Mouse (Mus musculus) right cerebral cortex, adult 2 months (tissue): ENCODE measurements around the gene Rsph3b.

ENCODE experiments used
- DNase-seq, 2 experiments: peaks; one replicate each; pipeline ENCODE4 v3.0.0; 2021 to 2022; ENCODE audit warnings: low spot score in 2 of 2

The Rsph3b gene

GRCm38 (mm10) chr17:6865580-6865979 is 82.9 kb downstream of the Rsph3b start:
- no peak for DNase-seq

DNA sequence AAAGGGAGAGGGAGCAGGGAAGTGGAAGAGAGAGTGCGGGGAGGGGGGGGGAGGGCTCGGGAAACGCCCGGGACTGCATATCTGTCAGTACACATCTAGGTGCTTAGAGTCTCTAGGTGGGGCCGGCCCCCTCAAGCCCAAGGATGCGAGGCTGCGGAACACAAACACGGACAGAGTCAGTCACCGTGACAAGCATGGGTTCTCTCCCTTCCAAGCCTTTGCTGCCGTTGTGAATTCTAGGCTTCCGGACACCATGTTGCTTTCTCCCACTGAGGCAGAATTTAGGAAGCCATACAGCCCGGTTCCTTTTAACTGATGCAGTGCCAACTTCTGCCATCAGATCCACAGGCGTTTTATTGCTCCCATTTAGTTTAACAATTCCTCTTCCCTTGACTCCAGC is 83.6 kb downstream of the Rsph3b start:
- DNase-seq: no peak

GRCm38 (mm10) chr17:6863521-6863920 is 85.0 kb downstream of the Rsph3b start:
- no peak for DNase-seq

DNA sequence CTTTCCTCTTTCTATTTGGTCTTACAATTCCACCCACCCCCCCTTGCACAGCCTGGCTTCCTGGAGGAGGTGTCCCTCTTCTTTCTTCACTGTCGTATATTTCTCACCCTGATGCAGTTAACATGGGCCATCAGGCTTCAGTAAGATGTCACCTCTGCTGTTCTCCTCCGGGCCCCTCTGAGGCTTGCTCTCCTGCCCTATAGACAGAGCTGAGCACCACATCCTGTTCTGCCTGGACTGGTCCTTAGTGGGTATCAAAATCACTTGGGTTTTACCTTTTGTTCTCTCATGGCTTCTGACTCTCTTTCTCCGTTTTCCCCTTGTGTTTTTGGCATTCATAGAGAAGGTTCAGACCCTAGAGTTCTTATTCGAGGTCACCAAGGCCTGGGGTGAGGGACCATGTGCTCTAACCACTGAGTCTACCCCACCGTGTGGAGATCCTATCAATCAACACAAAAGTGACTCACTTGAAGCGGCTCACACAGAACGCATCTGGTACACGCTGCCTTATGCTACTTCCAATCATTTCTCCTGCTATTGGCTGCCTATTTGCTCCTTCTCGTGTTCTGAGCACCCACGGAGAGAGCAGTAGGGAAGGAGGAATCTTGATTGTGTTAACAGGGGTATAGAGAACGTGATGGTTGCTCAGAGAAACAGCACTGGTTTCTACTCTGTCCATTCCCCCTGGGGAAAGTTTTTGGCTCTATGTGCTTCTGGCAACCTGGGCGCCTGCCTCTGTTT is 86.3 kb downstream of the Rsph3b start:
- peak; percentile 6 to 12 for DNase-seq

DNA sequence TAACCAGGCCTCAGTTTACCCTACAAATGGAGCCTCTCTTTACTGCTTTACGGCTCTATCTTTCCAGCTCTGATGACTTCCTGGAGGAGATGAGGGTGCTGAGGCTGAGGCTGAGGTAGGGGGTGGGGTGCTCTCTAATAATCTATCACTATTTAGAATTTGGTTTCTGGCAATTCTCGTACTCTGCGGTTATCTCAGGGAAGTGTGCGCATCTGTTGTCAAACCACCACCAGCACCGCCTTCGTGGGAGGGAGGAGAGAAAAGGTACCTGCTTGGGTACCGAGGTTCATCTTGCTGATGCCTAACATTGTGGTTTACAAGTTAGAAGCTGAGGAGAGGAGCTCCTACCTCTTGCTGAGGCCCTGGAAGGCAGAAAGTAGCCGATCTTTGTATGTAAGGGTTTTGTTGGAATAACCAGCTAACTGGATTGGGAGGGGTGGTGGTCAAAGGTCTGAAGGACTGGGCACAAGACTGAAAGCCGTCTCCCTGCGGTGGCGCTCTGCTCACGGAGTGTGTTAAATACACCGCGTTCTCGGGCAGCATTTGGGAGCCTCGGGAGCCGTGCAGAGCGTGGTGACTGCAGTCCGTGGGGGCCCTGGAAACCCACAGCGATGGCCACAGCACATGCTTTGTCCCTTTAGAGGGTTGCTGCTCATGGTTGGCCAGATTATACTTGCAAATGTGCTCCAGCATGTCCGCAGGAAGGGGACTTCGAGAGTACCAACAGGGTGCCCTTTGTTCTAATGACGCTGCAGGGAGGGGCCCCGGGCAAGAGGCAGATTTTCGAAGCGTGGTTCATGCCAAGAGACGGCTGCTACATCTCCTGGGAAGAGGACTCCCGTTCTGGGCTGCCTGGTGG is 87.1 kb downstream of the Rsph3b start:
- peak; percentile 59 to 60 for DNase-seq

DNA sequence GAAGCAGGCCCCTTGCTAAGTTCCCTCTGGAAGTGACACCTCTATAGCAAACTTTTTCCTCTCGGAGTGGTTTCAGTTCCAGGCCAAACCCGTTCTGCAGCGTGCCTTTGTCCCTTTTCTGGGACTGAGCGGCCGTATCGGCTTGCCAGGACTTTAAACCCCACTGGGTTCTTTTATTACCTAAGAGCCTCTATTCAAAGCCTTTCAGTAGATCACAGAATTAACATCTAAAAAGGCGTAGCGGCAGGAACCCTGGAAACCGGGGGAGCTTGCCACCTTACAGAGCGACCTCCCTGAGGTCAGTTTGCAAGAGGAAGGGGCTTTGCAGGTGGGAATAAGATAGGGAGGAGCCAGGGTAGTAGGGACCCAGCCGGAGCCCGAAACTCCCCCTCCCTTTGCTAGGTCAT is 88.0 kb downstream of the Rsph3b start:
- peak in 1 of 2 experiments; percentile 14 for DNase-seq

GRCm38 (mm10) chr17:6860067-6860466 is 88.4 kb downstream of the Rsph3b start:
- no peak for DNase-seq
